Mouse (Mus musculus) olfactory bulb, adult 2 months (tissue): ENCODE results near the gene Pvalb. TPM values are rescaled to one million over a fixed set of nuclear protein-coding genes. Genes with fewer than 3 reads are reported as not detected.
A peak's percentile ranks its signal among the peaks of the same experiment; 100 is the strongest.

ENCODE experiments used
- H3K27ac ChIP-seq: fragments of 200-500 bp; 2 replicates; pipeline ENCODE4 v1.5.1; 2012; ENCODE audit warnings: low read depth, low read length; ENCODE audit not compliant: insufficient read depth
- H3K4me1 ChIP-seq: fragments of 200-500 bp; 2 replicates; pipeline ENCODE4 v1.6.1; 2012; ENCODE audit warnings: low read length; ENCODE audit not compliant: control insufficient read depth, insufficient read depth
- H3K4me3 ChIP-seq: fragments of 200-500 bp; 2 replicates; pipeline ENCODE4 v1.5.1; 2012; ENCODE audit warnings: mild to moderate bottlenecking, low read depth, low read length, moderate library complexity; ENCODE audit not compliant: insufficient read depth
- CTCF ChIP-seq: fragments of 200-500 bp; IDR thresholded peaks from 2 replicates; pipeline ENCODE4 v1.5.1; 2012; ENCODE audit warnings: low read depth, mild to moderate bottlenecking, low read length, moderate library complexity; ENCODE audit not compliant: insufficient read depth
- POLR2A ChIP-seq: fragments of 200-500 bp; IDR thresholded peaks from 2 replicates; pipeline ENCODE4 v1.6.1; 2012; ENCODE audit warnings: mild to moderate bottlenecking, low read depth, low read length, moderate library complexity; ENCODE audit not compliant: insufficient read depth
- WGBS: fragments of 180-500 bp; shearing (Covaris S2); methylation state at CpG from one replicate; pipeline ENCODE4 v1.1.7; 2018; 5-methylcytosine and 5-hydroxymethylcytosine counted together
- polyA plus RNA-seq: library from polyadenylated mRNA; stranded (reverse); fragments of >200 nt; gene quantifications from 2 replicates; pipeline ENCODE4 v1.2.4, GENCODE M21; 2012; ENCODE audit warnings: low replicate concordance; ENCODE audit not compliant: missing spikeins, insufficient read depth, insufficient read length

Gene Pvalb
- polyA plus RNA-seq, 1 experiment = not detected

DNA sequence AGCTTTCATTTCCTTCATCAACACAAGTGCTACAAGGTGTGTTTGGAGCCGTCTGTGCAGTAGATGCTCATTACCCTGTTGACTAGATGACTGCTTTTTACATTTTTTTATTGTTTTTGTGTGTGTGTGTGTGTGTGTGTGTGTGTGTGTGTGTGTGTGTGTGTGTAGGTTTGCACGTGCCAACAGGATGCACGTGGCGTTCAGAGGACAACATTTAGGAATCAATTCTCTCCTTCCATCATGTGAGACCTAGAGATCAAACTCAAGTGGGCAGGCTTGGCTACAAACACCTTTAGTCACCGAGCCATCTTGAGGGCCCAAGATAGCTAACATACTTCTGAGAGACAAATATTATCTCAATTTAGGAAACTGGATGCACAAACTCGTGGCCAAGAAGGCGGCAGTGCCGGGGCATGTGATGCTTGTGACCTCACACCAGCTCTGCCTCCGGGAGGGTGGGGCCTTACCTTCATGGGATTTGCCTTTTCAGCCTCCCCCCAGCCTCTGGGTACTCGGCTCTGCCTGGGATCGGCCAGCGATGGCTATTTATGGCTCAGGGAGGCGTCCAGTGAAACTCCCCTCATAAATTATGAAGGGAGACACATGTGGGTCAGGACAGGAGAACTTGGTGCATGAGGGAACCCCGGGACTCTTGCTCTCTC lies 33.9 kb upstream of the Pvalb start:
- no peaks in the 10 kb centered on the region for H3K4me1 ChIP-seq
- H3K4me3 ChIP-seq = no peak overlapping the region
- WGBS = 77% methylated on average over 14 of the region's 14 CpGs
- no peak for TF ChIP-seq CTCF
- no peak for TF ChIP-seq POLR2A
- H3K27ac ChIP-seq = no peak overlapping the region

DNA sequence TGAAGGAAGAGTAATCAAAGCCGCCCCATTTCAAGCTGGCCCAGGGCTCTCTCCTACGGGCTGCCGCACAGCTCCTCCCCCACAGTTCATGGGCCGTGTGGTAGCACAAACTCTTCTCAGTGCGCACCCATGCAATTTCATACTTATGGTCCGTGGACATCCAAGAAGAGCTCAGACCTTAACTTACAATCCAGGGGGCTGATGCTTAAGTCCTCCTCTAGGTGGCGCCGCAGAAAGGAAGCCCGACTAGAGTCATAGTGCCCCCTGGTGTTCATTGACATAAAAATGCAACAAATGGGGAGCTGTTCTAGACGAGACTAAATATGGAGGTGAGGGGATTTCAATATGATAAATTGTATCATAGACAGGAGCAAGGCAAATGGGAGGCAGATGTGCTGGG lies 33.3 kb upstream of the Pvalb start:
- TF ChIP-seq POLR2A = no peak
- TF ChIP-seq CTCF = peak; percentile 63; the same call in 1 of the 2 replicates

DNA sequence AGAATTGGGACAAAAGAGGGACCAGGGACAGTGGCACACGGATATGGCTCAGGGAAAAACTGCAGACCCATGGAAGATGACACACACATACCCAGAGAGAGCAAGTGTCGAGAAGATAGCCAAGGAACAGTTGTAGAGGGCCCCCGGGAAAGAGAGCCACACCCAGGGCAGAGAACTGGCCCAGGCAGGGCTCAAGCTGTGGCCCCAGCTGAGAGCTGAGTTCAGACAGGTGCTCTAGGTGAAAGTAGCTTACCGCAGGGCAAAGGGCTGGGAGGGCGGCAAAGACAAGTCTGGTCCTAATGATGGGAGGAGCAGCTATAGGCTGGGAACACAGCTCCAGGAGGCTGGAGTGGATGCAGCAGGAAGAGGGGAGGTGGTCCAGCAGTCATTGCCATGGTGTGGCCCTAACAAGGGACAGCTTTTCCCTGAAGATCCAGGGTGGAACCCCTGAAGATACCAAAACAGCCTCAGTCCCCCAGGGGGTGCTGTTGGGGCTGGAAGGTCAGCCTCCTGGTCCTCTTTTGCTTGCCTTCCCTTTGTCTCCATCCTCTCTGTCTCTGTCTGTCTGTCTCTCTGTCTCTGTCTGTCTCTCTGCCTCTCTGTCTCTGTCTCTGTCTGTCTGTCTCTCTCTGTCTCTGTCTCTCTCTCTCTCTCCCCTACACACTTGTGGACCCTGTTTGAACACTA lies 28.8 kb upstream of the Pvalb start:
- Histone ChIP-seq H3K4me3 (no peak overlapping the region), H3K27ac (no peak overlapping the region), H3K4me1 (peaks cover 3% of the 10 kb centered on the region; the same call in 1 of the 2 replicates)
- WGBS = 87% methylated on average over 5 of the region's 5 CpGs
- TF ChIP-seq POLR2A (no peak), CTCF (no peak)

More for the DNA sequence above, 33.3 kb upstream of the Pvalb start:
- 22% methylated on average over 10 of the region's 10 CpGs for WGBS
- Histone ChIP-seq H3K27ac (no peak overlapping the region), H3K4me3 (no peak overlapping the region), H3K4me1 (no peaks in the 10 kb centered on the region)

DNA sequence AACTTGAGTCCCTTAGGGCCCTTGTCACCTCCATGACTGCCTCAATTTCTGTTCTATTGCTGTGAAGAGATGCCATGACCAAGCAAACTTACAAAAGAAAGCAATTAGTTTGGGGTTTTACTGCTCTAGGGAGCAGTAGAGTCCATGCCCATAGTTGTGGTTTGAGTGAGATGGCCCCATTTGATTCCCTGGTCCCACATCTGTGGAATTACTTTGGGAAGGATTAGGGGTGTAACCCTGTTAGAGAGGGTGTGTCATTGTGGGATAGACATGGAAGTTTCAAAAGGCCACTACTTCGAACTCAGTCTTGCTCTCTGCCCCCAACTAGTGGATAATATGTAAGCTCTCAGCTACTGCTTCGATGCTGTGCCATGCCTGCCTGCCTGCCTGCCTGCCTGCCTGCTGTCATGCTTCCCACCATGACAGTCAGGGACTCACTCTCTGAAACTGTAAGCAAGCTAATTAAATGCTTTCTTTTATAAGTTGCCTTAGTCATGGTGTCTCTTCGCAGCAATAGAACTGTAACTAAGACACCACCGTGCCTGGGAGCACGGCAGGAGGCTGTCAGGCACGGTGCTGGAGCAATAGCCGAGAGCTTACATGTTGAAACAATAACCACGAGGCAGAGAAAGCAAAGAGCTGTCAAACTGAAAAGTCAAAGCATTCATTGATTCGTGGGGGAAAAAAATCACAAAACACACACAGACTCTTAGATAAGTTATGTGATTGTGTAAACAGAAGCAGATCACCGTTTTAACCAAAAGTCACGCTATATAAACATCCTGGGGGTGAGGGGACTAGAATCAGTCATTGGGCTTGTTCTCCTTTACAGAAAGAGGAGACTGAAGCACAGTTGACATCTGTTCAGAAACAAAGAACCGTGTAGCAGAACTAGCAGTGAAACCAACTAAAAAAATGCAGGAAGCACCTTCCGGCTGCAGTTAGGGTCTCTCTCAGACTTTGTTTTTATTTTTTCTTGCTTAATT lies 25.4 kb upstream of the Pvalb start:
- WGBS = 12% methylated on average over 13 of the region's 13 CpGs
- peaks cover 3% of the 10 kb centered on the region; the same call in 1 of the 2 replicates for H3K4me1 ChIP-seq
- H3K4me3 ChIP-seq = no peak overlapping the region
- no peak for TF ChIP-seq CTCF
- TF ChIP-seq POLR2A = no peak
- H3K27ac ChIP-seq = no peak overlapping the region

DNA sequence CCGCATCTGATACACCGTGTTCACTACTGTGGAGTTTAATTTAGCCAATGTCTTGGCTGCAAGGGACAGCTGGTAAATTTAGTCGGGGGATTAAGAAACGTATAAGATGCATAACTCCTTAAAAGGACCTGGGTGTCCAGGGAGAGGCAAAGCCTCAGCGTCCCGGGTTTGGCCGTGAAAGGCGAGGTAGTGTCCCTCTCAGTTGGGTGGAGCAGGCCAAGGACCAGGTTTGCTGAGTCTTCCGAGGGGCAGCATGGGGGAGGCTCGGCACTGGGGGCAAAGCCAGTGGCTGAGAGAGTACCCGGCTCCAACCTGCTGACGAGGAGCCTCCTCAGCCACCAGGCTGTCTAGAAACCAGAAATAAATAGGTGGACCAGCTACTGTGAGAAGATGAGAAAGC lies 21.6 kb upstream of the Pvalb start:
- no peak for TF ChIP-seq POLR2A
- TF ChIP-seq CTCF = no peak
- WGBS = 90% methylated on average over 12 of the region's 12 CpGs
- Histone ChIP-seq H3K4me3 (no peak overlapping the region), H3K27ac (no peak overlapping the region), H3K4me1 (peaks cover 3% of the 10 kb centered on the region; the same call in 1 of the 2 replicates)

DNA sequence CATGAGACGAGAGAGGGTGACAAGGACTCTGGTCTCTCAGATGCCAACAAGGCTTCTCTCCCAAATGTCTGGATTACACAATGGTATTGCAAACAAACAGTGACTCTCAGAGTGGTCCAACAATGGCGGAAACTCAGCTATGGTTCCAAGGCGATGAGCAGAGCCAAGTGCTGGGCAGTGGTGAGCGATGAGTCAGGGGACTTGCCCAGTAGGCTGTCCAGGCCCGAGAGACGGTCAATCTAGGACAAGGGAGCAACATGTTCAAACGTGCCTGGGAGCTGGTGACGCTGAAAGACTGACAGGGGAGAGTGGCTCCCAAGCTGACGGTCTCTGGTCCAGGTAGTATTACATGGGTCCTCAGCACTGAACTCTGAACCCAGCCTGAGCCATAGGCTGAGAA lies 9.1 kb upstream of the Pvalb start:
- H3K4me3 ChIP-seq = no peak overlapping the region
- no peaks in the 10 kb centered on the region for H3K4me1 ChIP-seq
- H3K27ac ChIP-seq = no peak overlapping the region
- 83% methylated on average over 9 of the region's 9 CpGs for WGBS
- TF ChIP-seq POLR2A (no peak), CTCF (no peak)

DNA sequence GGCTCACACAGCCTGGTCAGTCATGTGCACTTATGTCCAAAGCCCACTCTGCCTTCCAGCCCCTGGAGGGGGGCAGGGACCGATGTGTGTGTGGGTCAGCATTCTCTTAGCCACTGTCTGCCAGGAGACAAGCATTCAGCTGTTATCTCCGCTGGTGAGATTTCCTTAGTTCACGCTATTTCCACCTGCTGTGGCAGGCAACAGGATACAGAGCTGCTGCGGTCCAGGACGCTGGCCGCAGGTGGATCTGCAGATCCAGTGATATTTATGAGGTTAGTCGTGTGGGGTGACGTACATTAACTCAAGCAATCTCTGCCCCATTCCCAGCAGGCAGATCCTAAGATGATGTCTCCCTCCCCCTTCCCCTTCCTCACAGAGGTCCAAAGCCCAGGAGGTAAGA lies 5.2 kb upstream of the Pvalb start:
- Histone ChIP-seq H3K27ac (no peak overlapping the region), H3K4me3 (no peak overlapping the region), H3K4me1 (no peaks in the 10 kb centered on the region)
- TF ChIP-seq POLR2A (no peak), CTCF (no peak)
- 90% methylated on average over 8 of the region's 8 CpGs for WGBS

DNA sequence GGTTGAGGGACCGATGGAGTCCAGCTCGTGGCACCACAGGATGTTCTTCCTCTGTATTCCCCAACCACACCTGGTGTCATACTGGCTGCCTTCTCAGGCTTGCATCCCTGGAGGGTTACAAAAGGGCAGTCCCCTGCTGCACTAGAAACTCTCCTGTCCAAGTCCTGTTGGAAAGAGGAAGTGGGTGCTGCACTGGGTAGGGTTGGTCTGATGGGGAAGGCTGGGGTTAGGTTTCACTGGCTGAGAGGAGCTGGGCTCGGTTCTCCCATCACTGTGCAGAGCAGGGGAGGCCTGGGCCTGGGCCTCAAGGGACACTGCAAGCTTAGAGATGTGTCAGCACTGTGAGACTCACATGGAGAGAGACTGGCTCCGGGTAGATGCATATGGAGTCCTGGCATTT lies 4.0 kb upstream of the Pvalb start:
- Histone ChIP-seq H3K27ac (no peak overlapping the region), H3K4me1 (peaks cover 3% of the 10 kb centered on the region), H3K4me3 (no peak overlapping the region)
- WGBS = 80% methylated on average over 4 of the region's 4 CpGs
- TF ChIP-seq CTCF = no peak
- TF ChIP-seq POLR2A = no peak
